Mouse (Mus musculus) ES-E14 (cell line): ENCODE measurements around the gene Tnfrsf9.

Experiments
- HCFC1 ChIP-seq: IDR thresholded peaks from 2 replicates; pipeline ENCODE4 v1.6.1; 2012; ENCODE audit warnings: low read length, inconsistent platforms, borderline replicate concordance; ENCODE audit not compliant: insufficient read depth
- MAFK ChIP-seq: IDR thresholded peaks from 2 replicates; pipeline ENCODE4 v1.6.1; 2014; ENCODE audit warnings: mild to moderate bottlenecking, low read depth, low read length, inconsistent platforms; ENCODE audit not compliant: insufficient read depth
- ZC3H11A ChIP-seq: IDR thresholded peaks from 2 replicates; pipeline ENCODE4 v1.6.1; 2012; ENCODE audit warnings: low read depth, mild to moderate bottlenecking, inconsistent platforms, low read length, borderline replicate concordance
- ZNF384 ChIP-seq: IDR thresholded peaks from 2 replicates; pipeline ENCODE4 v1.6.1; 2012; ENCODE audit warnings: low read depth, low read length, inconsistent platforms

- TF ChIP-seq MAFK (no peak), ZC3H11A (no peak), HCFC1 (no peak), ZNF384 (no peak)
Measured at GRCm38 (mm10) chr4:150990148-150990547, 75.8 kb downstream of the Tnfrsf9 start.
